ENCODE assay signal across 37 mouse cellular contexts in genomic region chr16:58676633-58677032, GRCm38 (mm10). TPM values are rescaled to one million over a fixed set of nuclear protein-coding genes. Genes with fewer than 3 reads are reported as not detected.
DNase-seq lines count a peak whose midpoint lies in the region; ATAC-seq and TF ChIP-seq lines count a peak whose summit lies in the region.
"Had no signal": no experiment of that assay in that cellular context is flagged by ENCODE, and none has a peak within 500 bp of the region (broad histone marks: within the 10 kb centered on the region; RNA-seq: fewer than 3 reads in every experiment).

No protein-coding gene starts in this region.

- H3K4me2 ChIP-seq in liver, embryonic 11.5 days, result peak overlapping the region; percentile 53
- H3K4me2 ChIP-seq in liver, embryonic 14.5 days (ENCODE audit: low read depth), result peak overlapping the region; percentile 84
- H3K4me2 ChIP-seq: embryonic facial prominence, embryonic 12.5 days; forebrain, embryonic 12.5 days; hindbrain, embryonic 12.5 days; intestine, embryonic 15.5 days; limb, embryonic 13.5 days; neural tube, embryonic 12.5 days had no signal

- no peaks in the 10 kb centered on the region for H3K9me3 ChIP-seq in heart, embryonic 10.5 days
- no peaks in the 10 kb centered on the region for H3K9me3 ChIP-seq in liver, embryonic 11.5 days (ENCODE audit: control insufficient read depth, low read length)
- no peaks in the 10 kb centered on the region for H3K9me3 ChIP-seq in liver, embryonic 14.5 days (ENCODE audit: control insufficient read depth, low read length)
- H3K9me3 ChIP-seq: embryonic facial prominence, embryonic 12.5 days; forebrain, embryonic 12.5 days; heart, embryonic 13.5 days; hindbrain, embryonic 12.5 days; intestine, embryonic 15.5 days; limb, embryonic 13.5 days; midbrain, embryonic 10.5 days; neural tube, embryonic 12.5 days had no signal

- H3K36me3 ChIP-seq in heart, embryonic 10.5 days, result peaks cover 60% of the 10 kb centered on the region
- peaks cover 49% of the 10 kb centered on the region for H3K36me3 ChIP-seq in liver, embryonic 11.5 days (ENCODE audit: control insufficient read depth, insufficient read depth, low read length)
- H3K36me3 ChIP-seq in liver, embryonic 14.5 days (replicated peaks; ENCODE audit: control insufficient read depth, insufficient read depth, low read depth), result peaks cover 91% of the 10 kb centered on the region

- 33% methylated on average over 3 of the region's 3 CpGs for WGBS in heart, embryonic 10.5 days
- WGBS in liver, embryonic 11.5 days, result 63% methylated on average over 3 of the region's 3 CpGs
- 38% methylated on average over 3 of the region's 3 CpGs for WGBS in liver, embryonic 14.5 days (ENCODE audit: insufficient replicate concordance)

- peak; percentile 31 for TF ChIP-seq EP300 in liver, embryonic 14.5 days (IDR thresholded peaks at IDR 0.05; ENCODE audit: low read depth)

- no peak overlapping the region for H3K4me3 ChIP-seq in heart, embryonic 10.5 days
- H3K4me3 ChIP-seq in liver, embryonic 11.5 days (ENCODE audit: low read depth, low read length), result peak overlapping the region; percentile 15; the same call in 1 of the 2 replicates
- peak overlapping the region; percentile 45 to 97; a peak in 2 of 4 replicates for H3K4me3 ChIP-seq in liver, embryonic 14.5 days (ENCODE audit: insufficient read depth in 1 of 2, low read depth in 2 of 2, low read length in 2 of 2)
- H3K4me3 ChIP-seq: embryonic facial prominence, embryonic 12.5 days; forebrain, embryonic 12.5 days; heart, embryonic 13.5 days; hindbrain, embryonic 12.5 days; intestine, embryonic 15.5 days; limb, embryonic 13.5 days; midbrain, embryonic 10.5 days; myocyte; neural tube, embryonic 12.5 days had no signal

- DNase-seq in heart, embryonic 10.5 days (ENCODE audit: low spot score), result peak; percentile 75
- no peak for DNase-seq in heart, postnatal 4 days
- DNase-seq in liver, embryonic 11.5 days (ENCODE audit: low spot score), result no peak
- DNase-seq in liver, result no peak
- no peak for DNase-seq in liver, embryonic 14.5 days (ENCODE audit: low read depth in 3 of 3, low spot score in 3 of 3)
- no peak for DNase-seq in cerebellum, adult 11-12 months
- no peak for DNase-seq in lung, postnatal 36 days
- DNase-seq: adrenal gland, postnatal 14 days; cerebellum, adult 11 months; cerebellum, adult 9-11 months; embryo, embryonic 11 days; gastrocnemius, postnatal 14 days; heart, adult 11 months; heart, postnatal 10 days; kidney, adult 2 months; kidney, postnatal 10 days; lung, adult 2 months; lung, postnatal 10 days; thymus, postnatal 4 days had no signal

- H3K27me3 ChIP-seq in heart, embryonic 10.5 days (ENCODE audit: insufficient read depth, poor library complexity, severe bottlenecking), result no peaks in the 10 kb centered on the region
- H3K27me3 ChIP-seq in liver, embryonic 11.5 days (replicated peaks; ENCODE audit: control insufficient read depth, insufficient read depth, low read length), result no peaks in the 10 kb centered on the region
- no peaks in the 10 kb centered on the region for H3K27me3 ChIP-seq in liver, embryonic 14.5 days (ENCODE audit: control insufficient read depth, insufficient read depth, low read length)
- H3K27me3 ChIP-seq: embryonic facial prominence, embryonic 12.5 days; forebrain, embryonic 12.5 days; heart, embryonic 13.5 days; hindbrain, embryonic 12.5 days; intestine, embryonic 15.5 days; limb, embryonic 13.5 days; neural tube, embryonic 12.5 days had no signal

- H3K27ac ChIP-seq in heart, embryonic 10.5 days, result no peak overlapping the region
- H3K27ac ChIP-seq in liver, embryonic 11.5 days (ENCODE audit: low read depth, low read length), result no peak overlapping the region
- H3K27ac ChIP-seq in liver, embryonic 14.5 days, result peak overlapping the region; percentile 55
- H3K27ac ChIP-seq: embryonic facial prominence, embryonic 12.5 days; forebrain, embryonic 12.5 days; heart, embryonic 13.5 days; hindbrain, embryonic 12.5 days; hindbrain, postnatal 0 days; intestine, embryonic 15.5 days; limb, embryonic 13.5 days; midbrain, embryonic 10.5 days; neural tube, embryonic 12.5 days had no signal

- no peak for TF ChIP-seq CTCF in liver, embryonic 14.5 days (IDR thresholded peaks at IDR 0.05; ENCODE audit: low read depth)

- H3K4me1 ChIP-seq in heart, embryonic 10.5 days, result peaks cover 8% of the 10 kb centered on the region; the same call in 1 of the 2 replicates
- H3K4me1 ChIP-seq in liver, embryonic 11.5 days (replicated peaks; ENCODE audit: control insufficient read depth, insufficient read depth, low read length), result peaks cover 27% of the 10 kb centered on the region
- peaks cover 30 to 31% of the 10 kb centered on the region in 2 experiments for H3K4me1 ChIP-seq in liver, embryonic 14.5 days (replicated peaks; ENCODE audit: control insufficient read depth in 2 of 2, insufficient read depth in 2 of 2, low read length in 1 of 2)
- H3K4me1 ChIP-seq: embryonic facial prominence, embryonic 12.5 days; forebrain, embryonic 12.5 days; intestine, embryonic 15.5 days; midbrain, embryonic 10.5 days; neural tube, embryonic 12.5 days had no signal

- H3K9ac ChIP-seq in liver, embryonic 11.5 days (ENCODE audit: low read depth, low read length), result peak overlapping the region; percentile 25; the same call in 1 of the 2 replicates
- peak overlapping the region; percentile 40 for H3K9ac ChIP-seq in liver, embryonic 14.5 days (replicated peaks)
- H3K9ac ChIP-seq: embryonic facial prominence, embryonic 12.5 days; forebrain, embryonic 12.5 days; heart, embryonic 13.5 days; hindbrain, embryonic 12.5 days; intestine, embryonic 15.5 days; limb, embryonic 13.5 days; neural tube, embryonic 12.5 days had no signal

- peak; percentile 54 for ATAC-seq in liver, embryonic 11.5 days (replicated peaks; ENCODE audit: low FRiP score)
- peak; percentile 36 for ATAC-seq in liver, embryonic 14.5 days (ENCODE audit: insufficient read depth)
- ATAC-seq: hindbrain, postnatal 0 days; intestine, embryonic 15.5 days had no signal

RNA-seq across cellular contexts. Expression of gene Cpox, which starts 6.5 kb away (rescaled TPM):
- polyA plus RNA-seq in heart, embryonic 10.5 days (2016; fragmentation: Nextera tagmentation; extraction: Ambion mirVana), result 63.5 and 89.9 TPM in 2 replicates
- total RNA-seq in heart, postnatal 4 days (2021), result 10 to 100 TPM; 17.5 to 18.0 TPM
- 388 and 389 TPM in 2 replicates for polyA plus RNA-seq in liver, embryonic 11.5 days (2014; fragmentation: Nextera tagmentation; extraction: Ambion mirVana)
- 207 and 272 TPM in 2 replicates for polyA plus RNA-seq in liver, embryonic 14.5 days (2012; rRNA removed)
- 326 and 386 TPM in 2 replicates for polyA plus RNA-seq in liver, embryonic 14.5 days (2014; fragmentation: Nextera tagmentation; extraction: Ambion mirVana)

RNA-seq across cellular contexts. Expression of gene E330017A01Rik, which starts 38.1 kb away (rescaled TPM):
- not detected in 2 replicates for polyA plus RNA-seq in heart, embryonic 10.5 days (2016; fragmentation: Nextera tagmentation; extraction: Ambion mirVana)
- not detected for total RNA-seq in heart, postnatal 4 days (2021)
- not detected in 2 replicates for polyA plus RNA-seq in liver, embryonic 11.5 days (2014; fragmentation: Nextera tagmentation; extraction: Ambion mirVana)
- not detected in 2 replicates for polyA plus RNA-seq in liver, embryonic 14.5 days (2012; rRNA removed)
- not detected in 2 replicates for polyA plus RNA-seq in liver, embryonic 14.5 days (2014; fragmentation: Nextera tagmentation; extraction: Ambion mirVana)
- total RNA-seq: adrenal gland, postnatal 14 days; gastrocnemius, postnatal 14 days; heart, postnatal 10 days; hindbrain, postnatal 0 days; left cerebral cortex, adult 18-20 months; left cerebral cortex, postnatal 25 days; midbrain, postnatal 0 days had no signal
- polyA plus RNA-seq: embryonic facial prominence, embryonic 12.5 days; forebrain, embryonic 12.5 days; heart, embryonic 13.5 days; hindbrain, embryonic 12.5 days; hindbrain, postnatal 0 days; intestine, embryonic 15.5 days; kidney, adult 2 months; large intestine, adult 2 months; limb, embryonic 13.5 days; lung, adult 2 months; midbrain, embryonic 10.5 days; myocyte; small intestine, adult 2 months; stomach, embryonic 14.5 days; thymus, postnatal 0 days had no signal

RNA-seq across cellular contexts. Expression of gene Gpr15, which starts 42.2 kb away (rescaled TPM):
- not detected in 2 replicates for polyA plus RNA-seq in heart, embryonic 10.5 days (2016; fragmentation: Nextera tagmentation; extraction: Ambion mirVana)
- not detected for total RNA-seq in heart, postnatal 4 days (2021)
- not detected in 2 replicates for polyA plus RNA-seq in liver, embryonic 11.5 days (2014; fragmentation: Nextera tagmentation; extraction: Ambion mirVana)
- polyA plus RNA-seq in liver, embryonic 14.5 days (2012; rRNA removed), result 0.02 and 0.07 TPM in 2 replicates
- polyA plus RNA-seq in liver, embryonic 14.5 days (2014; fragmentation: Nextera tagmentation; extraction: Ambion mirVana), result 0.08 and 0.14 TPM in 2 replicates
- total RNA-seq: adrenal gland, postnatal 14 days; gastrocnemius, postnatal 14 days; heart, postnatal 10 days; left cerebral cortex, adult 18-20 months; left cerebral cortex, postnatal 25 days had no signal
- polyA plus RNA-seq: embryonic facial prominence, embryonic 12.5 days; heart, embryonic 13.5 days; hindbrain, embryonic 12.5 days; hindbrain, postnatal 0 days; intestine, embryonic 15.5 days; limb, embryonic 13.5 days; midbrain, postnatal 0 days; myocyte; neural tube, embryonic 12.5 days; small intestine, adult 2 months; stomach, embryonic 14.5 days had no signal

RNA-seq across cellular contexts. Expression of gene Cldnd1, which starts 51.1 kb away (rescaled TPM):
- 106 TPM in 2 replicates for polyA plus RNA-seq in heart, embryonic 10.5 days (2016; fragmentation: Nextera tagmentation; extraction: Ambion mirVana)
- 10 to 100 TPM; 73.2 to 79.4 TPM for total RNA-seq in heart, postnatal 4 days (2021)
- 65.3 and 73.3 TPM in 2 replicates for polyA plus RNA-seq in liver, embryonic 11.5 days (2014; fragmentation: Nextera tagmentation; extraction: Ambion mirVana)
- polyA plus RNA-seq in liver, embryonic 14.5 days (2012; rRNA removed), result 14.1 and 15.4 TPM in 2 replicates
- polyA plus RNA-seq in liver, embryonic 14.5 days (2014; fragmentation: Nextera tagmentation; extraction: Ambion mirVana), result 30.0 and 31.5 TPM in 2 replicates

RNA-seq across cellular contexts. Expression of gene Gm813, which starts 59.9 kb away (rescaled TPM):
- not detected in 2 replicates for polyA plus RNA-seq in heart, embryonic 10.5 days (2016; fragmentation: Nextera tagmentation; extraction: Ambion mirVana)
- not detected for total RNA-seq in heart, postnatal 4 days (2021)
- not detected in 2 replicates for polyA plus RNA-seq in liver, embryonic 11.5 days (2014; fragmentation: Nextera tagmentation; extraction: Ambion mirVana)
- not detected in 2 replicates for polyA plus RNA-seq in liver, embryonic 14.5 days (2012; rRNA removed)
- not detected in 2 replicates for polyA plus RNA-seq in liver, embryonic 14.5 days (2014; fragmentation: Nextera tagmentation; extraction: Ambion mirVana)
- total RNA-seq: adrenal gland, postnatal 14 days; gastrocnemius, postnatal 14 days; heart, postnatal 10 days; hindbrain, postnatal 0 days; left cerebral cortex, adult 18-20 months; left cerebral cortex, postnatal 25 days; midbrain, postnatal 0 days had no signal
- polyA plus RNA-seq: embryonic facial prominence, embryonic 12.5 days; forebrain, embryonic 12.5 days; heart, embryonic 13.5 days; hindbrain, embryonic 12.5 days; hindbrain, postnatal 0 days; intestine, embryonic 15.5 days; kidney, adult 2 months; large intestine, adult 2 months; limb, embryonic 13.5 days; lung, adult 2 months; midbrain, embryonic 10.5 days; midbrain, postnatal 0 days; myocyte; neural tube, embryonic 12.5 days; small intestine, adult 2 months; stomach, embryonic 14.5 days; testis, adult 2 months; thymus, postnatal 0 days had no signal
